Mouse (Mus musculus): Measurements from ENCODE around the gene Morn1. TPM values are rescaled to one million over a fixed set of nuclear protein-coding genes. Genes with fewer than 3 reads are reported as not detected.

Morn1 gene
- total RNA-seq, 2 experiments from 2014 or later, result 2.8 to 3.8 TPM

DNA sequence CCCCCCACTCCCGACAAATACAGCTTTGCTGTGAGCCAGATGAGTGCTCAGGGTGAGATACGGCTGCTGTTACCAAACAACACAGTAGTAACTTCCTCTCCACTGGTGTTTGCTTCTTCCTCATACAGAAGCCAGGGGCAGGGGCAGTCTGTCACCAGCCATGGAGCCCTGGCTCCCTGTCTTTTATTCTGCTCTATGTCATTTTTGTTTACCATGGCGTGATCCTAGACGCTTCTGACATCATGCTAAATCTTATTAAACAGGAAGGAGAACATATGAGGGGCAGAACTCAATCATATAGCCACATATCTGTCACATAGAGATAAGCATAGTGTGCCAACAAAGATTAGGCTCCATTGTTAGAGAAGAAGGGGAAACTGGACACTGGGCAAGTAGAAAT is 30.2 kb downstream of the Morn1 start:
- intact Hi-C loops (cut with DNase I), result no loop called here

DNA sequence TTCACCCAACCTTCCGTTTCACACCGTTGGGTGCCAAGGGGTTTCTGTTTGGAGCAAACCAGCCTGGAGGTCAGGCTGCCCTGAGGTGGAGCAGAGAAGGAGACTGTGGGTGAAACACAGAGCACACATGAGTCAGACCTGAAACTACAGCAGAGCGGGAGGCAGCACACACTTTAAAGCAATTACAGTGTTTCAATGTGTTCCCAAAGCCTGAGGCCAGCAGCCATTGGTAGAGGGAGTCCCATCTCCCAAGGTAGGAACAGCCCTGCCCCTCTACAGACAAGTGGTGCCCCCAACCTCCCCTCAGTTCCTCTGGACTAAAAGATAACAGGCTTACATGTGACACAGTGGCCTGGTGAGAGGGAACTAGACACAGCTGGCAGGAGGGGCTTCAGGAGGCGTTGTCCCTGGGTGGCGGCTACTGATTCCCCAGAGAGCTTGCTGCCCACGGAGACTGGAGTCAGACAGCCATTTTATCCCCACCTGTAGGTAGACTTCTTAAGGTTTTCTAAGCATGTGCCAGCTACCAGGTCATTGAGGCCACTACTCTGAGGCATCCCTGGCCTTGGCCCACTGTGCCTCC is 31.1 kb downstream of the Morn1 start:
- intact Hi-C loops (cut with DNase I), result no loop called here
- DNase-seq, result no peak

More for the DNA sequence above, 30.2 kb downstream of the Morn1 start:
- DNase-seq, result no peak

DNA sequence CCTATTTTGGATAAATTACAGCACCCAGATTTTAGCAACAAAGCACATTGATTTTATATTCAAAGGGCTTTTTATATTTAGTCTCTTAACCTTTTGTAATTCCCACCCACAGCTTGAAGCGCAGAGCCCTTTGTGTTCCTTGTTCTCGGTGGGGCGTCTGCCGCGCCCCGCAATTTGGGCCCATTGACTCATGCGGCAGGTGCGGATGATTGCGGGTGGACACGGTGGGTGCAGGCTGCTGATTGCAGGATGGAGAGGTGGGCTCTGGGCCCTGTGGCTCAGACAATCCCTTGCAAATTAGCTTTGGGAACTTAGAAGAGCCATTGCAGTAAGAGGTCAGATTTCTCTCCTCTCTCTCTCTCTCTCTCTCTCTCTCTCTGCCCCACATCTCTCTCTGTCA is 31.9 kb downstream of the Morn1 start:
- intact Hi-C loops (cut with DNase I), result no loop called here
- DNase-seq, result no peak

DNA sequence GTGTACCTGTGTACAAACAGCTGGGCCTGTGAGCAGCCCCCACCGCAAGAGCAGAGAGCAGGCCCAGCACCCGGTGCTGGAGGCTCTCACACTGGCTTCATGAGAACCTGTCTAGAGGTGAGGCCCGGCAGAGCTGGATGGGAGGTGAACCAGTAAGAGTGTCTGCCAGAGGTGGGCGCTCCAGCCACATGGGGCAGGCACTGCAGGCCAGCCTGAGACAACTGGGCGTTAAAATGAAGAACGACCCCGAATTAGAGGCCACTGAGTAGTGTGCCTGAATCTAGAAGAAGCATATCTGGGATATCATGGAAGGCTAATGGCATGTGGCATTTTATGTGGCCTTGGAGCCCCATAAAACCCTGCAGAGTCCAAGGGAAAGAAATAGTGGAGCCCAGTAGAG is 33.7 kb downstream of the Morn1 start:
- intact Hi-C loops (cut with DNase I), result no loop called here
- no peak for DNase-seq

DNA sequence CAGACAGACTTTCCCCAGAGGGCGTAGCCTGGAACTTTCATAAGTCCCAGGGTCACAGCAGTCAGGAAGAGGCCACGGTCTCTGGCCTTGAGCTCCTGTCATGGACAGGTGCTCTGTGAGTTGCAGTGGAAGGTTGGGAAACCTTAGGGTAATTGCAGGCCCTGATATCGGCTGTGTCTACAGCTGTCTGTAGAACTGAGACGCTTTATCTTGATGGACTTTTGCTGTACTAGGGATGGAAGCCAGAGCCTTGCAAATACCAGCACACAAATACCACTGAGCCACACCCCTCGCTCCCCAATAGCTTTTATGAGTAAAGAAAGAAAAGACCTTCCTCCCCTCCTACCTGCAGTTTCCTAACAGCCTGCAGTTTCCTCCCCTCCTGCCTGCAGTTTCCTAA is 34.2 kb downstream of the Morn1 start:
- intact Hi-C loops (cut with DNase I), result no loop called here
- DNase-seq, result no peak

DNA sequence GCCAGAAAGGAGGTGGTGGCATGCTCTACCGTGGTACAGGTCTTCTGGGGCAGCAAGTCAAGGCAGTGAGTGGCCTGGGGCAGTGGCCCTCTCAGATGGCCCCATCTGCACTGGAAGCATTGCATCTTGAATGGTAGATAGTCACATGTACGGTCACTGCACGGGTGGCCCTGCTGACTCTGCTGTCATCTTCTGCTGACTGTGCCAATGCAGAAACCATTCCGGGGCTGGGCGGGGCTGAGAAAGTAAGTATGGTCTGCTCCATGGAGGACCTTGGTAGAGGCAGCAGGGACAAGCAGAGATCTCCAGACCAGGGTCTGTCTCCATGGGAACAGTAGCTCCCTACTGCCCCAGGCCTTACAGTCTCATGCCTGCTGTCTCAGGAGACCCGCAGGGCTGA is 34.8 kb downstream of the Morn1 start:
- intact Hi-C loops (cut with DNase I), result no loop called here
- no peak for DNase-seq

DNA sequence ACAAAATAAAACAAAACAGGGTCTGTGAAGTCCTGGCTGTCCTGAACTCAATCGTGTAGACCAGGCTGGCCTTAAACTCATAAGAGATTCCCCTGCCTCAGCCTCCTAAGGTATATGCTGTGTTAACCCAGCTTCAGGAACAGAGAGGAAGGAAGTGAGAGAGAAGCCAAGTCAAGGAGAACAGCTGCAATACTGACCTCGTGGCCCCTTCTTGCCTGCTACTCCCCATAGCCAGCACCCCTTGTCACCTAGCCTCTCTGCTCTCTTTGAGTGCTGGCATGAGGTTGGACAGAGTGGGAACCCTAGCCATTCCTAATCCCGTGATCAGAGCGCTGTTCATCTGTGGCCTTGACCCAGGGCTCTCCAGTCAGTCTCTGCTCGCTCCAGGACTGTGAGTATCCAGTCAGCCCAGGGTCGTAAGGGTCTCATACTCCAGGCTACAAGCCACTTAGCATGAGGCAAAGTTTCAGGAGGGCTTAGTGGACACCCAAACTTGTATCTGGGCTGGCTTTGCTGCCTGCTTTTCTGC is 35.6 kb downstream of the Morn1 start:
- intact Hi-C loops (cut with DNase I), result no loop called here
- DNase-seq, result no peak

DNA sequence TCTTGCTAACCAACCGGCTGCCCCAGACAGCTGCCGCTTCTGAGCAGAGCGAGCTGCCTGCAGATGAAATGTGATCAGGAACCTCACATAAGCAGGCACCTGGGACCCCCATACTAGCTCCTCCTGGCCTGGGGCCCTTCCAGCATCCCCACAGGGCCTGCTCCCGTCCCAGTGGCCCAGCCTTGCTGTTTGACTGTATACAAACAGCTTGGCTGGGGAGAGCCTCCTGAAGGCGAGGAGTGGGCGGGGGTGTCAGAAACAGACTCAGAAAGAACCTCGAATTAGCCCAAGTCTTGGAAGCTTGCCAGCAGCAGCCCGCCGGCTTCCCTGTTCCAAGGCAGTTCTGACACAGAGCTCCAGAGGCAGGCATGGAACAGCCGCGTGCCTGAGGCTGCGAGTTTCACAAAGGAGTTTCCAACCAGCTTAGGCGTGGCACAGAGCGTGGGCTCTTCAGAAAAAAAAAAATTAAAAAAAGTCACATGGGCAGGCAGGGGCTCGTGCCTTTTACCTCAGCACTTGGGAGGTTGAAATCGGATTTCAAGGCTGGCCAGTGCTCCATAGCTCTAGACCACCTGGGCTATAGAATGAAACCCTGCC is 36.2 kb downstream of the Morn1 start:
- intact Hi-C loops (cut with DNase I), result no loop called here
- DNase-seq, result peak; percentile 76 to 79

DNA sequence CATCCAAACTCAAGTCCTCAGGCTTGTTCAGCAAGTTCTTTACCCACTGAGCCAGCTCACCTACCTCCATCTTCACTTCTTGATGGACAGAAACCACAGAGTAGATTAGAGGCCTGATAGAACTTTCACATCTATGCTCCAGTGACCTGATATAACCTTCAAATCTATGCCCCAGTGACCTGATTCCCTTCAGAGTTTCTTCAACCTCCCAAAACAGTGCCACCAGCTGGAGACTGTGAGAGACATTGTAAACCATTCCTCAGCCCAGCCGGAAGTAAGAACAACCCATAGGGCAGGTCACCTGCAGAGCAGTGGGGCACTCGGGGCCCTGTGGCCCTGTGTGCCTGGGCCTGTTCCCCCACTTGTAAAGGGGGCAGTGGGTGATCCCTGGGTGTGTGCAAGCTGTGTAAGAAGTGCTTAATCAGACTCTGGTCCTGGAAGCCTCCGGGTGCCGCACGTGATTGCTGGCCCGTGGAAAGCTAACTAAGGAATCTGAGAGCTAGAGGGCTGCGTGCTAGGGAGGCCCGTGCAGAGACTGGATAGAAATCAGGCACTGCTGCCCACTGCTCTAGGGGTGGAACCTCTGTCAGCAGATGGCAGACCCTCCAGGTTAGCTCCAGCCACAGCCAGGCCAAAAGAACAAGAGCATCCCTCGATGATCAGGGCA is 37.6 kb downstream of the Morn1 start:
- no peak for DNase-seq
- intact Hi-C loops (cut with DNase I), result no loop called here

DNA sequence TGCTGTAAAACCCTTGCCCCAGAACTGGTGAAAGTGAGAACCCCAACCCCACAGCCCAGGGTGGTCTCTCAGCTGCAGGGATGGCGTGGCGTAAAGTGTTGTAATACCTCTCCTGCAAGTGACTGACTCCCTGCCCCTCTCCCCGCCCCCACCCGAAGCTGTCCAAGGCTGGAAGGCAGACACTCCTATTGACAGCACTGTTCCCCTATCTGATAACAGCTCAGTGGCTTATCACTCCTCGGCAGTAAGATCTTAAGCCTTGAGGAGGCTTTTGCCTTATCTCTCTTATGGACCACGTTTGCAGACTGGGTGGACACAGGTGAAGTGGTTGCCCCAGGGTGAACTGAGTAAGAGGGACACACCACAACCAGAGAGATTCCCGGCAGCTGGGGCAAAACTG is 38.9 kb downstream of the Morn1 start:
- no peak for DNase-seq
- intact Hi-C loops (cut with DNase I), result no loop called here

DNA sequence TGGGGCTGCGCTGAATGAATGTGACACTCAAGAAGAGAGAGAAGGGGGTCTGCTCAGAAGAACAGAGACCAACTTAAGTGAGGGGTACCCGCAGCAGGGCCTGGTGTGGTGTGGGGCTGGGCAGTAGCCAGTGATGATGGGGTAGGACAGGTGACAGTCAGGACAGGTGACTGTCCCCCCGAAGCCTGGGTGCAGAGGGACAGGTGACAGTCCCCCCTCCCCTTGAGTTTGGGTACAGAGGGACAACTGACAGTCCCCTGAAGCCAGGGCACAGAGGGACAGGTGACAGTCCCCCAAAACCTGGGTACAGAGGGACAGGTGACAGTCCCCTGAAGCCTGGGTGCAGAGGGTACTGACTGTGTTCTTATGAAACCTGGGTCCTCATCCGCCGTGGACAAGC is 39.8 kb downstream of the Morn1 start:
- DNase-seq, result no peak
- intact Hi-C loops (cut with DNase I), result no loop called here

DNA sequence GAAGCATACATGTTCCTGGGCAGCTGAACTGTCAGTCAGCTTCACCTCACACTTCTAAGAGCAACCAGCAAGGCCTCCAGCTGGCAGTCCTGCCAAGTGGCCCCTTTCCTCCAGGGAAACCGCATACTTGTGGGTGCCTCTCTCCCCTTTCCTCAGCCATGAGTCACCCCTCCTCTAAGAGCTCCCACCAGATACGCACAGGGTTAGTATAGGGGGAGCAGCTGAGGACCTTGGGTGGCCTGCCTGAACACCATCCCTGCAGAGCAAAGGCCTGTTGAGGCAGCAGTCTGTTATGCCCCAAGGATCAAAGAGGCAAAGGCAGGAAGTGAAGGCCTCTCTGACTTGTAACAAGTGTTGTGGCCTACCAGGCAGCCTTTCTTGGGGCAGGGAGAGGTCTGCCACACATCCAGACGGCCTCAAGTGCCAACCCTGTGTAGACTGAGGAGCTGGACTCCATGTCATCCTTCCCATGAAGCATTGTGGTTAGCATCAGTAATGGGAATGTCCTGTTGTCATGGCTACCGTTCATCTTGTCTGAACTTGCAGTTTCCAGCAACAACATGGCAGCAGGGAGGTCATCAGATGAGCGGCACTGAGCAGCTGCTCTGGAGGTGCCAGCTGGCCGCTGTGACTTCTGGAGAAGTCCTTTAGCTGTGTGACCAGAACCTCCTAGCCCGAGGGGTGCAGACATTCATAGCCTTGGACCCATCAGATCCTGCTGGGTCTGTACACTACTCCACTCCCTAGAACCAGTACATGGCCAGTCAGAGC is 40.4 kb downstream of the Morn1 start:
- intact Hi-C loops (cut with DNase I), result no loop called here
- no peak for DNase-seq

DNA sequence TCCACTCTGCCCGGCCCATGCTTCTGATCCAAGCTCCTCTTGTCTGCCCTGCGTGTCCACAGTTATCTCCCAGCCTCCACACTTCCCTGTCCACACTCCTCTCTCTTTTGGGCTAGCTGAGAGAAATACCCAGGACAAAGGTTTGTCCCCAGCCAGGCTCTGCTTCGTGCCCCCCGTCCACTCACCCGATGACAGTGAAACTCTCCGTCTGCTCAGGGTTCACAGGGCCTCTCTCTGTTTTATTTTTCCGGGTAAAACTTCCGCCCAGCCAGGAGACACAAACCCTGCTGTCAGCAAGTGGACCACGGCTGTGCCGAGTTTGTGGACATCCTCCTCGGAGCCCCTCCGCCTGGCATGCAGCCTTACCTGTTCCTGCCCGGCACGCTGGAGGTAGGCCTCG is 42.0 kb downstream of the Morn1 start:
- DNase-seq, result no peak
- intact Hi-C loops (cut with DNase I), result no loop called here

DNA sequence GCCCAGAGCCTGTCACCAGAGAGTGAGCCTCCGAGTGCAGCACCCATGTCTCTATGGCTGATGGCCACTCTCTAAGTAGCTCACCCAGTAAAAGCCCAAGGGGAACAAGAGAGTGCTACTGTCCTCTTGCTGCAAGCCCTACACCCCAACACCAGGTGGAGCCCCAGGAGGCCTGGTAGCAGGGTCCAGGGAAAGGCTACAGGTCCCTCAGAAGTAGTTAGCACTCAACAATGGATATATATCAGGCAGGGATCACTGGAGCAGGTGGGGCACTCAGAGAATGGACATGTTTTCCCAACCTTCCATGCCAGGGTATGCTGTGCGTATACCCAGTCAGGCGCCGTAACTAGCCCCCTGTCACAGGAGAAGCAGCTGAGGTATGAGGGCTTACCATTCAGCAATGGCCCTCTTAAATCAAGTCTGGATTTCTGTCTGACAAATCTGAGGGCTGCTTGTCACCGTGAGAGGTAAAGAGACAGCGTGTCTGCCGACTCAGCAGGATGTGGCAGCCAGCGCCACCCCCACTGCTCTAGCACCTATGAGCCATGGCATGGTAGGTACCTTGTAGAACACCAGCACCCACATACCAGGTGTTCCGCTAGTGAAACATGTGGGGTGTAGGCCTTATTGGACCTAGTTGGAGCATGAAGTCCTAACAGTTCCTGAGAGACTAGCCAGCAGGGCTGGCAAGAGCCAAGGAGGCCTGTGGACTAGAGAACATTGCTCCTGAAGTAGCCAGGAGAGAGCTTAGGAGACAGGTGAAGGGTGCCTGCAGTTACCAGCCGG is 42.9 kb downstream of the Morn1 start:
- DNase-seq, result peak; percentile 52 to 66
- intact Hi-C loops (cut with DNase I), result no loop called here

DNA sequence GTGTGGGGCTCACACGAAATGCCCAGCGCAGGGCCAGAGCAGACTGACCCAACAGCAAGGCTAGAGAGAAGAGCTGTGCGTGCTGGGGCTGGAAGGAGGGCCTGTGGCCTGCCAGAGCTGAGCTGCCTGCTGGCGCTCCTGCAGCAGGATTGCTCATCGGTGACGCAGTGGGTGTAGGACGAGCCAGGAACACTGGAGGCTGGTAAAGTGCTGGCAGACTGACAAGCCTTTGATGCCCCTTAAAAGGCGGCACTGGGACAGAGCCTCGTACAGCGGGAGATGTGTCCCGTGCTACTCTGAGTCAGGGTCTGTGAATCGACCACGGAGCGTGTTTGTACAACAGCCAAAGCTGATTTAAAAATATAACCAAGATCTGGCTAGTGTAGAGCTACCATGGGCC is 43.6 kb downstream of the Morn1 start:
- intact Hi-C loops (cut with DNase I), result no loop called here
- DNase-seq, result peak; percentile 93 to 95

DNA sequence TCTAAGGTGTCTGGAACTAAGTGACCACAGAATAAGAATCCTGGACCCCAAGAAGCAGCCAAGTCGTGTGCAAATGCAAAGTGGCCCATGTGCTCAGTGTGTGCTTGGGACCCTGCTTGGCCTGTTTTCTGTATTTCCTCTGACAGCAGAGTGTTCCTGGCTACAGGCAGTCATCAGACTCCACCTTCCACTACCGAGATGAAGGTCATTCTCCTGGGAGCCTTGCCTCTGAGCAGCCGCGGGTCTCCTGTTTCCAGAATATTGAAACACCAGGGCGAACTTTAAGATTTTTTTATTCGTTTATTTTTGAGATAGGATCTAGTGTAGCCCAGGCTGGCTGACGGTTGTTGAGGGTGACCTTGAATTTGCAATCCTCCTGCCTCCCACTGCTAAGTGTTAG is 44.2 kb downstream of the Morn1 start:
- DNase-seq, result peak in 1 of 2 experiments; percentile 44
- intact Hi-C loops (cut with DNase I), result no loop called here

DNA sequence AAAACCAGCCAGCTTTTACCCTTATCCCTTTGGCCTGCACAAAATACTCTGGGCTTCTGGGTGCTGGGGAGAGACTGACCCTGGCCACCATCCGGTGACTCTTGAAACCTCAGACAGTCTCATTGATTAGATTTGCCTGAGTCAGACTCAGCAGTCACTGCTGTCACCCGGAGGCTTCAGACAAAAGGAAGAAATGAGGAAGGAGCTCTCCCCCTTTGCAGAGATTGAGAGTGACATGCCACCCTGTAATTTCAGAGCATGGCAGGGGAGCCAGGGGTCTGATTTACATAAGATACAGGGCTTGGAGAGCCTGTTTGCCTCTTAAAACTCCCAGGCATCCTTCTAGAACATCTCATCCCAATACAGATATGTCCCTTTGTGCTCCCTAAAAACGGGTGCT is 46.8 kb downstream of the Morn1 start:
- no peak for DNase-seq
- intact Hi-C loops (cut with DNase I), result no loop called here

DNA sequence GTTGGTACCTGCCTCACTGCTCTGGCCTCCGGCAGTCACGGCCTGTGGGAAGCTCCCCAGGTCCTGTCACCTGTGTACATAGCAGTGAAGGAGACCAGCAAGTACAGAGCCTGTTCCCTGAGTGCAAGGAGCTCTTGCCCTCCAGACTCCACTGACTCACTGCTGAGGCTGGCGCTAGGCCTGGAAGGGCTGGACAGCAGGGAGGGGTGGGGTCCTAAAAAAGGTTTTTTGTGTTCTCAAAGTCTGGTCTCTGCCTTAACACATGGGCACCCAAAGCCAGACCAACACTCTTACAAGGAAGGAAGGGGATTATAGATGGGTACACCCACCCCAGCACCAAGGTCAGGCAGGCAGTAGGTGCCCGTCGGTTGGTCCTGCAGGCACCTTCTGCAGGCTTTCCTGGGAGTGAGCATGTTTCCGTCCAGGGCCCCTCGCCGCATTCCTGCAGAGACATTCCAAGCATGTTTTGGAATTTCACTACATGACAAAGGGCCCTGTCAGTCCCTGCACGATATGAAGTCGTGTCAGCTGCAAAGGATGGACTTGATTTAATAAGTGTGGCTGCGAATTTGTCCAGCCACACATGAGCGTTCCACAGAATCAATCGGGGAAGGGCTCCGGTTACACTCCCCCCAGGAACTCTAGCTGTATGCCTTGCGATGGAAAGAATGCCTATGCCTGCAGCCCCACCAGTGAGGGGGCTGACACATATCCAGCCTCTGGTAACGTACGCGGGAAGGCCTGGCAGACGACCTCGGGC is 47.5 kb downstream of the Morn1 start:
- DNase-seq, result peak; percentile 59 to 61
- intact Hi-C loops (cut with DNase I), result no loop called here

DNA sequence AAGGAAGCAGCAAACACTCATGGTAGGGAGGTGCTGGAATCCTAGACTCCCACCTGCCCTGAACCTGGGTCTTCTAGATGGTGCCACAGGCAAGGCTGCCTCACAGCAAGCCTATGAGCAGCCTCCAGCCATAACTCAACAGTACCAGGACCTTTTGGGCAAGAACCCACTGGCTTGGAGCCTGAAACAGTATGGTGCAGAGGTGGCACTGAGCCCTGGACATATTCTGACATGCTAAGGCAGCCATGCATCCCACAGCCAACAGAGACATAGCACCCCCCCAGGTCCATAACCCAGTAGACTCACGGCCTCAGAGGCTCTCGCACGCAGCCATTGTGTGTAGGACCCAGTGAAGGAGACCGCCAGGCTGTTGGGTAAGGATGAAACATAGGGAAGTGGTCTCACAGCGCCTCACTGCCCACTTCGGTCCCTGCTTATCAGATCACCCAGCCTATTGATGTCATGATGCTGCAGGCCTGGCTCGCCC is 48.4 kb downstream of the Morn1 start:
- no peak for DNase-seq
- intact Hi-C loops (cut with DNase I), result no loop called here
